Mouse (Mus musculus): ENCODE data around the gene Tenm3. TPM values are rescaled to one million over a fixed set of nuclear protein-coding genes. Genes with fewer than 3 reads are reported as not detected.

Tenm3 gene
- total and polyA plus RNA-seq, 2 experiments from 2014 or later = 25.0 to 160 TPM

DNA sequence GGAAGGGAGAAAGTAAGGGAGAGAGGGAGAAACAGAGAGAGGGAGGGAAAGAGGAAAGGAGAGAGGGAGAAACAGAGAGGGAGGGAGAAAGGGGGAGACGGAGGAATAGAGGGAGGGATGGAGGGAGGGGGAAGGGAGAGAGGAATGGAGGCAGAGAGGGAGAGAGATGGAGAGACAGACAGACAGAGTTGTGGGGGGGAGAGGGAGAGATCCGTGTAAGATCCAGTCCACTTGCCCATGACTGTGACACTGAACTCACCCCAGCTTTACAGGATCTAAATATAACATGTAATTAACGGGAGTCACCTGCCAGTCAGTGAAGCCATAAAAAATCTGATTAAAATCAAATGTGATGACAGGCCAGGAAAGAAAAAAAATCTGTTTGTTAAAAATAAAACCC, 172.9 kb downstream of the Tenm3 start:
- no peak overlapping the region for H3K4me3 ChIP-seq (ENCODE audit: low read depth, low read length)
- no peak overlapping the region for H3K9ac ChIP-seq (replicated peaks; ENCODE audit: low read length, poor library complexity, severe bottlenecking)
- H3K9me3 ChIP-seq (ENCODE audit: low read length) = no peaks in the 10 kb centered on the region
- H3K36me3 ChIP-seq (ENCODE audit: insufficient read depth, low read length) = no peaks in the 10 kb centered on the region
- ATAC-seq (ENCODE audit: low FRiP score) (no peak), DNase-seq (ENCODE audit: low spot score) (no peak)
- no peak overlapping the region for H3K27ac ChIP-seq (ENCODE audit: low read depth, low read length)
- H3K4me1 ChIP-seq (ENCODE audit: insufficient read depth, low read length) = no peaks in the 10 kb centered on the region
- no peaks in the 10 kb centered on the region for H3K27me3 ChIP-seq (ENCODE audit: insufficient read depth, low read length)
- H3K4me2 ChIP-seq (ENCODE audit: low read depth, low read length, poor library complexity, severe bottlenecking) = no peak overlapping the region
- 58% methylated on average over 3 of the region's 3 CpGs for WGBS
- TF ChIP-seq CTCF (IDR thresholded peaks at IDR 0.05) = no peak

DNA sequence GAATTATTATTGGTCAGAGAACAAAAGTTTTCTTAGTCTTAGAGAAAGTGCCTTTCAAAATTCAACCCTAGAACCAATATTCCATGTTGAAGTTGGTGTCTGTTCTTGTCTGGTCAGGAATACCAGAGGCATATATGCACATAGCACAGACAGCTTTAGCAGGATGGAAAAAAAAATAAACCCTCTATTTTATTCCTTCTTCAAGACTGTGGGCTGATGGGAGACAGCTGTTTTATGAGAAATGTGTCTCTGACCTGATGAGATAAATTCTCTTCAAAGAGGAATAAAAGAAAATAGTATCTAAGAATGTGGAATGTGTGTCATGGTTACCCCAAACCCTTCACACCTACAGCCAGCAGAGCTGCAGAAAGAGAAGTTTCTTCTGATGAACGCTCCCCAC, 173.4 kb downstream of the Tenm3 start:
- Histone ChIP-seq H3K4me3 (ENCODE audit: low read depth, low read length) (no peak overlapping the region), H3K27ac (ENCODE audit: low read depth, low read length) (no peak overlapping the region)
- 75% methylated on average over 1 of the region's 1 CpGs for WGBS

DNA sequence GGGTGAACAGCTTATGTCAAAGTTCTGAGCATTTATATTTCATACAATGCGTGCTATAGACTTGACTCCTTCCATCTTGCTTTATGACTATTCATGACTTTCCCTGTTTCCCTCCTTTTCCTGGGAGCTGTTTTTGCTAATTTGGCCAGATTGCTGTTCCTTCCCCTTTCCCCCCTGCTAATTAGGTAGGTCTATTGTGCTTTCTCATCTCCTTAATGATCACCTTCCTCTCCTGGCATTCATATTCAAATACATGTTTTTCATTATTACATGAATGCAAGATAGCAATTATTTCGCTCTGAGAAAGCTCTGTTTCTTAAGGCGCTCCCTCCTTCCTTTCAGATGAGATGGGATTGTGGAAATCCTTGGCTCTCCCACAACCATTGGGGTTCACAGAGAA, 178.6 kb downstream of the Tenm3 start:
- H3K4me3 ChIP-seq (ENCODE audit: low read depth, low read length) = no peak overlapping the region
- no peak overlapping the region for H3K9ac ChIP-seq (replicated peaks; ENCODE audit: low read length, poor library complexity, severe bottlenecking)
- no peak for TF ChIP-seq CTCF (IDR thresholded peaks at IDR 0.05)
- H3K9me3 ChIP-seq (ENCODE audit: low read length) = no peaks in the 10 kb centered on the region
- H3K27me3 ChIP-seq (ENCODE audit: insufficient read depth, low read length) = no peaks in the 10 kb centered on the region
- 72% methylated on average over 3 of the region's 3 CpGs for WGBS
- H3K36me3 ChIP-seq (ENCODE audit: insufficient read depth, low read length) = no peaks in the 10 kb centered on the region
- H3K27ac ChIP-seq (ENCODE audit: low read depth, low read length) = no peak overlapping the region
- ATAC-seq (ENCODE audit: low FRiP score) (no peak), DNase-seq (ENCODE audit: low spot score) (no peak)
- no peak overlapping the region for H3K4me2 ChIP-seq (ENCODE audit: low read depth, low read length, poor library complexity, severe bottlenecking)
- no peaks in the 10 kb centered on the region for H3K4me1 ChIP-seq (ENCODE audit: insufficient read depth, low read length)

More for the DNA sequence above, 173.4 kb downstream of the Tenm3 start:
- no peak for DNase-seq (ENCODE audit: low spot score)
- H3K9ac ChIP-seq (replicated peaks; ENCODE audit: low read length, poor library complexity, severe bottlenecking) = no peak overlapping the region
- no peak overlapping the region for H3K4me2 ChIP-seq (ENCODE audit: low read depth, low read length, poor library complexity, severe bottlenecking)
- no peaks in the 10 kb centered on the region for H3K27me3 ChIP-seq (ENCODE audit: insufficient read depth, low read length)
- TF ChIP-seq CTCF (IDR thresholded peaks at IDR 0.05) = no peak
- H3K4me1 ChIP-seq (ENCODE audit: insufficient read depth, low read length) = no peaks in the 10 kb centered on the region
- no peak for ATAC-seq (ENCODE audit: low FRiP score)
- no peaks in the 10 kb centered on the region for H3K9me3 ChIP-seq (ENCODE audit: low read length)
- H3K36me3 ChIP-seq (ENCODE audit: insufficient read depth, low read length) = no peaks in the 10 kb centered on the region

DNA sequence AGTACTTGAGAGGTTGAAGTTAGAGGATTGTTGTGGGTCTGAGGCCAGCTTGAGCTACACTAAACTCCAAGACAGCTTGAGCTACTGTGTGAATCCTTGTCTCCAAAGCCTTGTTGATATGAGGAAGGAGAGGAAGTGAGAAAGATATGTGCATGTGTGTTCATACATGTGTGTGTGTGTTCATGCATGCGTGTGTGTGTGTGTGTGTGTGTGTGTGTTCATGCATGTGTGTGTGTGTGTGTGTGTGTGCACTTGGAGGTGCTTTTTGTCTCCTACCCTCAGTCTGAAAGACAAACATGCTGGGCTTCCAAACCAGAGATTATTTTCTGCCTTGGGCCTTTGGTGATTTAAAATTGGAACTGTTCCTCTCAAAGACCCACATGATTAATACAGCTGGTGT, 184.5 kb downstream of the Tenm3 start:
- DNase-seq (ENCODE audit: low spot score) = no peak
- Histone ChIP-seq H3K27me3 (ENCODE audit: insufficient read depth, low read length) (no peaks in the 10 kb centered on the region), H3K4me3 (ENCODE audit: low read depth, low read length) (no peak overlapping the region), H3K4me2 (ENCODE audit: low read depth, low read length, poor library complexity, severe bottlenecking) (no peak overlapping the region), H3K36me3 (ENCODE audit: insufficient read depth, low read length) (no peaks in the 10 kb centered on the region), H3K9ac (replicated peaks; ENCODE audit: low read length, poor library complexity, severe bottlenecking) (no peak overlapping the region), H3K27ac (ENCODE audit: low read depth, low read length) (no peak overlapping the region), H3K4me1 (ENCODE audit: insufficient read depth, low read length) (no peaks in the 10 kb centered on the region), H3K9me3 (ENCODE audit: low read length) (no peaks in the 10 kb centered on the region)
- no peak for ATAC-seq (ENCODE audit: low FRiP score)
- no peak for TF ChIP-seq CTCF (IDR thresholded peaks at IDR 0.05)
- 100% methylated on average over 1 of the region's 1 CpGs for WGBS

DNA sequence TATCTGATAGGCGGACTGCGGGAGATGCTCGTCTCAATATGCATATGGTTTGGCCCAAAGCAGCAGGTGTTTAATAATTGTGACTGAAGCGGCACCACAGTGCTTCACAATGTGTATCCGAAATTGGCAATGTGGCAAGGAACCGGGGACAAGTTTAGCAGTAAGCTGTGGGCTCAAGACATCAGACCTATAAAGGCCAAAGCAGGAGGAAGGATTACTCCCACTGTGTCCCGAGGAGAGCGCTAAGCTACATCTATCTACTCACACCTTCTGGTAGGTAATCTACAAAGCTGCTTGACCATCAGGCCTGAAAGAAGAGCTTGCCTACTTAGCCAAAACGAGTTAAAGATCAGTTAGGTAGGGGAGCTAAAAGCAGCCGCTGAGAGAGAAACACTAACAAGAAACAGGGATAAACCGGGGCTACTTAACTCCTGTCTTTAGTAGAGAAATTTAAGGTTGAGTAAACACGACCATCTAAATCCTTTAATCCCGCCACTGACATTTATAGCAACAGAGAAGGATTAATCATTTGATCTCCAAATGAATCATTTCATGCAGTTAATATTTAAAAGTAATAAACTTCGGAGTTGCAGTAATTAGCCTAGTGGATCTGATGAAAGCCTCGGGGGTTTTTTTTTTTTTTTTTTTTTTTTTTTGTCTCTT, 188.2 kb downstream of the Tenm3 start:
- no peak for TF ChIP-seq CTCF (IDR thresholded peaks at IDR 0.05)
- Histone ChIP-seq H3K27me3 (ENCODE audit: insufficient read depth, low read length) (no peaks in the 10 kb centered on the region), H3K4me1 (ENCODE audit: insufficient read depth, low read length) (no peaks in the 10 kb centered on the region), H3K9me3 (ENCODE audit: low read length) (no peaks in the 10 kb centered on the region), H3K4me2 (ENCODE audit: low read depth, low read length, poor library complexity, severe bottlenecking) (no peak overlapping the region), H3K9ac (replicated peaks; ENCODE audit: low read length, poor library complexity, severe bottlenecking) (no peak overlapping the region), H3K36me3 (ENCODE audit: insufficient read depth, low read length) (no peaks in the 10 kb centered on the region), H3K4me3 (ENCODE audit: low read depth, low read length) (no peak overlapping the region), H3K27ac (ENCODE audit: low read depth, low read length) (no peak overlapping the region)
- 37% methylated on average over 15 of the region's 15 CpGs for WGBS
- ATAC-seq (ENCODE audit: low FRiP score) = no peak
- peak; percentile 37 for DNase-seq (ENCODE audit: low spot score)

DNA sequence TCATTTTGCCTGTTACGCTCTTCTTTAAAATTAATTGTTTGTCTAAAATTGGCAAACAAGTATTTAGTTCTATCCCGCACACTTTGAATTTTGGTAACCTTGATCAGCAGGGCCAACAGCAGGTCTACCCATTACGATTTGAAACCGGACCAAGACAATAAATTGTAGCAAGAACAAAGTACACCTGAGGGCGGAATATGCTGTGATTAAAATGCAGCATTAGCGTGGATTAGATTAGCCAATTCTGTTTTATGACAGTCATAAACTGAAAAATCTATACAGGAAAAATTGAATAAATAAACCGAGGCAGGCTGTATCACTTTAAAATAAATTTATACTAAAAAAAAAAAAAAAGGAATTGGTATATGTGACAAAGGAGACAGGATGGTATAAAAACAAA, 193.9 kb downstream of the Tenm3 start:
- no peak overlapping the region for H3K4me2 ChIP-seq (ENCODE audit: low read depth, low read length, poor library complexity, severe bottlenecking)
- H3K4me3 ChIP-seq (ENCODE audit: low read depth, low read length) = no peak overlapping the region
- no peak for ATAC-seq (ENCODE audit: low FRiP score)
- H3K9ac ChIP-seq (replicated peaks; ENCODE audit: low read length, poor library complexity, severe bottlenecking) = no peak overlapping the region
- no peak for TF ChIP-seq CTCF (IDR thresholded peaks at IDR 0.05)
- no peaks in the 10 kb centered on the region for H3K27me3 ChIP-seq (ENCODE audit: insufficient read depth, low read length)
- DNase-seq (ENCODE audit: low spot score) = no peak
- 85% methylated on average over 7 of the region's 7 CpGs for WGBS
- H3K27ac ChIP-seq (ENCODE audit: low read depth, low read length) = no peak overlapping the region
- H3K9me3 ChIP-seq (ENCODE audit: low read length) = no peaks in the 10 kb centered on the region
- H3K36me3 ChIP-seq (ENCODE audit: insufficient read depth, low read length) = no peaks in the 10 kb centered on the region
- H3K4me1 ChIP-seq (ENCODE audit: insufficient read depth, low read length) = no peaks in the 10 kb centered on the region
